Mouse (Mus musculus) erythroblast, embryonic 14.5 days (primary cell): ENCODE results near the gene Tyms.

Experiments used
- GATA1 ChIP-seq: IDR thresholded peaks from 2 replicates; pipeline ENCODE4 v1.6.1; 2012; ENCODE audit warnings: low read length, inconsistent platforms, mixed read lengths
- TAL1 ChIP-seq: IDR thresholded peaks from 3 replicates; pipeline ENCODE4 v1.6.1; 2012; ENCODE audit warnings: low read length, inconsistent platforms, mixed read lengths

GRCm38 (mm10) chr5:30058216-30058731 is 15.1 kb downstream of the Tyms start:
- TF ChIP-seq GATA1 (no peak), TAL1 (no peak)
